Mouse (Mus musculus) ES-Bruce4 (cell line): Measurements from ENCODE around the gene Car8. TPM values are rescaled to one million over a fixed set of nuclear protein-coding genes. Genes with fewer than 3 reads are reported as not detected.
A peak's percentile ranks its signal among the peaks of the same experiment; 100 is the strongest.
"Not testable (repeated sequence)": the region's sequence is repeated elsewhere in the genome, so short reads cannot be mapped to it uniquely, and the experiment has no call there.

ENCODE experiments used
- H3K27ac ChIP-seq: 2 replicates; pipeline ENCODE4 v1.5.1; 2012; ENCODE audit warnings: low read length, inconsistent platforms; ENCODE audit not compliant: insufficient read depth
- H3K27me3 ChIP-seq: 2 replicates; pipeline ENCODE4 v1.6.1; 2012; ENCODE audit warnings: mild to moderate bottlenecking, low read length, inconsistent platforms; ENCODE audit not compliant: control insufficient read depth, poor library complexity, insufficient read depth, severe bottlenecking
- H3K36me3 ChIP-seq: 2 replicates; pipeline ENCODE4 v1.6.1; 2012; ENCODE audit warnings: inconsistent platforms, mild to moderate bottlenecking, low read length, moderate library complexity; ENCODE audit not compliant: control insufficient read depth, poor library complexity, insufficient read depth, severe bottlenecking
- H3K4me1 ChIP-seq: one replicate; pipeline ENCODE4 v1.8.1; 2011; ENCODE audit warnings: low read length; ENCODE audit not compliant: control insufficient read depth, insufficient read depth
- H3K4me3 ChIP-seq: 2 replicates; pipeline ENCODE4 v1.5.1; 2011; ENCODE audit warnings: low read depth, mild to moderate bottlenecking, low read length
- H3K9ac ChIP-seq: 2 replicates; pipeline ENCODE4 v1.6.1; 2012; ENCODE audit warnings: low read depth, mild to moderate bottlenecking, inconsistent platforms; ENCODE audit not compliant: poor library complexity, severe bottlenecking
- H3K9me3 ChIP-seq: replicated peaks from 2 replicates; pipeline ENCODE4 v1.6.1; 2012; ENCODE audit warnings: mild to moderate bottlenecking, low read length, inconsistent platforms; ENCODE audit not compliant: control insufficient read depth, poor library complexity, insufficient read depth, severe bottlenecking
- CTCF ChIP-seq: IDR thresholded peaks from one replicate; pipeline ENCODE4 v1.8.1; 2011; ENCODE audit warnings: low read depth, low read length
- EP300 ChIP-seq: IDR thresholded peaks from 2 replicates; pipeline ENCODE4 v1.6.1; 2011; ENCODE audit warnings: low read depth, low read length; ENCODE audit not compliant: insufficient read depth
- POLR2A ChIP-seq: IDR thresholded peaks from one replicate; pipeline ENCODE4 v1.8.1; 2011; ENCODE audit warnings: low read length; ENCODE audit not compliant: insufficient read depth
- polyA plus RNA-seq: library from polyadenylated mRNA; stranded (reverse); fragments of >200 nt; gene quantifications from 2 replicates; pipeline ENCODE4 v1.2.4, GENCODE M21; 2011; ENCODE audit warnings: low read depth; ENCODE audit not compliant: missing spikeins, insufficient read depth, insufficient read length

The Car8 gene
- polyA plus RNA-seq, 1 experiment = 2.3 TPM

GRCm38 (mm10) chr4:8098084-8098483, 140.8 kb downstream of the Car8 start:
- Histone ChIP-seq H3K9me3 (peaks cover 4% of the 10 kb centered on the region; the same call in 1 of the 2 replicates), H3K4me1 (peaks cover 3% of the 10 kb centered on the region), H3K27ac (no peak overlapping the region), H3K4me3 (no peak overlapping the region), H3K27me3 (no peaks in the 10 kb centered on the region), H3K36me3 (no peaks in the 10 kb centered on the region), H3K9ac (no peak overlapping the region)
- TF ChIP-seq CTCF (no peak), EP300 (no peak), POLR2A (no peak)

DNA sequence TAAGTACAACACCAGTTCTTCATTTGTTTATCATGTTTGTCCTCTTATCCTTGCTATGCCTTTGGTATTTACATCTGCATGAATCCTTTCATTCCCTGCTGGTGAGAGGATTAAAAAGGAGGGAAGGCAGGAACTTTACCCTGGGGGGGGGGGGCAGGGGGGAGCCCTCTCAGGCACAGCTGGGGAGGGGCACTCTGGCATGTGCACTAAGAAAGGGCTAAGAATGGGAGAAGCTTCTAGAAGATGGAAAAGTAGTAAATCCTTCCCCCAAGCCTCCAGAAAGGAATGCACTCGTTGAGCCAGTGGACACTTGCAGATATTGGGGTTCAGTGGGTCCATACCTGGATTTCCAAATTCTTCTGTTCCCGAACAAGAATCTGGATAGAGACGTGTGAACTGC, 141.2 kb downstream of the Car8 start:
- H3K27ac ChIP-seq = no peak overlapping the region

DNA sequence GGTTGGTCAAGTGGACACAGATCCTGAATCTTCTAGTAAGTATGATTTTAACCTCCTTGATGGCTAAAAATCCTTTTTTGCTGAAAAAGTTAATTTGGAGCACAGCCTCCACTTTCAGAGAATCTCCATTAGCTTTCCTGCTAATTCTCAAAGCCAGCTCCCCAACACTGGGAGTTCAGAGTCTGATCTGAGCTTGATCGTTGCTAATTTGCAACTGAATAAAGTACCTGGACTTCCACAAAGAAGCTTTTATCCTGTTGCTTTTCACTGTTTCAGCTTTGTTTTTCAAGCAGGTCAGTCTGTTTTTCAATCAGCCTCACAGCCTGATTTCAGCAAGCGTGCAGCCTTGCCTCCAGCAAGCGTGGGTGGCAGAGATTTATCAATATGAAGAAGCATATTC, 145.3 kb downstream of the Car8 start:
- 0 out of 2 replicates have a peak, but pooled peaks have one; percentile 17 for TF ChIP-seq EP300
- not testable (repeated sequence) for H3K27ac ChIP-seq, H3K9me3 ChIP-seq, H3K36me3 ChIP-seq, H3K9ac ChIP-seq, H3K27me3 ChIP-seq, H3K4me3 ChIP-seq, H3K4me1 ChIP-seq

More for the DNA sequence above, 141.2 kb downstream of the Car8 start:
- H3K4me3 ChIP-seq = no peak overlapping the region
- H3K36me3 ChIP-seq = no peaks in the 10 kb centered on the region
- H3K9me3 ChIP-seq = peaks cover 4% of the 10 kb centered on the region; the same call in 1 of the 2 replicates
- H3K27me3 ChIP-seq = no peaks in the 10 kb centered on the region
- TF ChIP-seq POLR2A (no peak), EP300 (no peak), CTCF (no peak)
- peaks cover 3% of the 10 kb centered on the region for H3K4me1 ChIP-seq
- no peak overlapping the region for H3K9ac ChIP-seq
